Mouse (Mus musculus) lung, embryonic 15.5 days (tissue): ENCODE results near the gene Copz2. TPM values are rescaled to one million over a fixed set of nuclear protein-coding genes. Genes with fewer than 3 reads are reported as not detected.
A peak's percentile ranks its signal among the peaks of the same experiment; 100 is the strongest.

ENCODE experiments used
- ATAC-seq: fragments of 200-750 bp; cut with Nextera tagmentation; 2 replicates; pipeline ENCODE4 v1.8.0; 2017; ENCODE audit warnings: moderate number of reproducible peaks, borderline replicate concordance; ENCODE audit not compliant: low FRiP score, low TSS enrichment; ENCODE audit errors: extremely low read depth
- H3K27ac ChIP-seq: fragments of 300-500 bp; sonication (generic); 2 replicates; pipeline ENCODE4 v1.5.1; 2015; ENCODE audit warnings: moderate library complexity, mild to moderate bottlenecking, inconsistent platforms
- H3K27me3 ChIP-seq: fragments of 300-500 bp; sonication (generic); 2 replicates; pipeline ENCODE4 v1.6.1; 2015; ENCODE audit warnings: inconsistent platforms
- H3K36me3 ChIP-seq: fragments of 300-500 bp; sonication (generic); 2 replicates; pipeline ENCODE4 v1.6.1; 2015; ENCODE audit warnings: inconsistent platforms
- H3K4me1 ChIP-seq: fragments of 300-500 bp; sonication (generic); 2 replicates; pipeline ENCODE4 v1.6.1; 2015; ENCODE audit warnings: inconsistent platforms
- H3K4me2 ChIP-seq: fragments of 300-500 bp; sonication (generic); 2 replicates; pipeline ENCODE4 v1.6.1; 2015; ENCODE audit warnings: inconsistent platforms, mild to moderate bottlenecking, moderate library complexity
- H3K4me3 ChIP-seq: fragments of 300-500 bp; sonication (generic); 2 replicates; pipeline ENCODE4 v1.5.1; 2015; ENCODE audit warnings: mild to moderate bottlenecking, inconsistent platforms
- H3K9ac ChIP-seq: fragments of 300-500 bp; sonication (generic); 2 replicates; pipeline ENCODE4 v1.6.1; 2015; ENCODE audit warnings: inconsistent platforms
- H3K9me3 ChIP-seq: fragments of 300-500 bp; sonication (generic); 2 replicates; pipeline ENCODE4 v1.6.1; 2016; ENCODE audit warnings: inconsistent platforms
- WGBS: fragments of 180-500 bp; shearing (Covaris S2); methylation state at CpG from one replicate; pipeline ENCODE4 v1.1.7; 2015; 5-methylcytosine and 5-hydroxymethylcytosine counted together
- polyA plus RNA-seq: library from polyadenylated mRNA; unstranded; fragments of >200 nt; fragmentation: Nextera tagmentation; extraction: Ambion mirVana; gene quantifications from 2 replicates; pipeline ENCODE4 v1.2.1, GENCODE M21; 2015

The Copz2 gene
- polyA plus RNA-seq, 1 experiment from 2014 or later, result 134 TPM

- no peaks in the 10 kb centered on the region for H3K9me3 ChIP-seq
- no peaks in the 10 kb centered on the region for H3K36me3 ChIP-seq
- ATAC-seq, result no peak
- H3K27me3 ChIP-seq, result peaks cover 38% of the 10 kb centered on the region; the same call in 1 of the 2 replicates
- H3K4me2 ChIP-seq, result peak overlapping the region; percentile 14; the same call in 1 of the 2 replicates
- peaks cover 25% of the 10 kb centered on the region for H3K4me1 ChIP-seq
- H3K27ac ChIP-seq, result 0 out of 2 replicates have a peak overlapping the region, but pooled peaks have one; percentile 8
- peak overlapping the region; percentile 12; the same call in 1 of the 2 replicates for H3K9ac ChIP-seq
- WGBS, result 12% methylated on average over 24 of the region's 24 CpGs
- no peak overlapping the region for H3K4me3 ChIP-seq
Observed at GRCm38 (mm10) chr11:96872441-96873379, 23.0 kb downstream of the Copz2 start.

GRCm38 (mm10) chr11:96873601-96874140 is 24.0 kb downstream of the Copz2 start:
- Histone ChIP-seq H3K9ac (no peak overlapping the region), H3K27ac (no peak overlapping the region), H3K4me1 (peaks cover 25% of the 10 kb centered on the region), H3K36me3 (no peaks in the 10 kb centered on the region), H3K9me3 (no peaks in the 10 kb centered on the region), H3K4me3 (no peak overlapping the region), H3K27me3 (peaks cover 38% of the 10 kb centered on the region; the same call in 1 of the 2 replicates), H3K4me2 (no peak overlapping the region)
- ATAC-seq, result no peak
- 41% methylated on average over 11 of the region's 11 CpGs for WGBS

GRCm38 (mm10) chr11:96875270-96875669 is 25.6 kb downstream of the Copz2 start:
- peaks cover 38% of the 10 kb centered on the region; the same call in 1 of the 2 replicates for H3K27me3 ChIP-seq
- H3K4me2 ChIP-seq, result peak overlapping the region; percentile 83
- H3K36me3 ChIP-seq, result no peaks in the 10 kb centered on the region
- no peak overlapping the region for H3K9ac ChIP-seq
- H3K4me1 ChIP-seq, result peaks cover 28% of the 10 kb centered on the region
- ATAC-seq, result 0 out of 2 replicates have a peak, but pooled peaks have one; percentile 4
- 24% methylated on average over 4 of the region's 4 CpGs for WGBS
- no peak overlapping the region for H3K27ac ChIP-seq
- no peaks in the 10 kb centered on the region for H3K9me3 ChIP-seq
- peak overlapping the region; percentile 38 for H3K4me3 ChIP-seq

GRCm38 (mm10) chr11:96875745-96876144 is 26.1 kb downstream of the Copz2 start:
- no peaks in the 10 kb centered on the region for H3K9me3 ChIP-seq
- WGBS, result 1% methylated on average over 35 of the region's 35 CpGs
- peak; percentile 76; the same call in 1 of the 2 replicates for ATAC-seq
- H3K27ac ChIP-seq, result no peak overlapping the region
- H3K9ac ChIP-seq, result no peak overlapping the region
- peak overlapping the region; percentile 38 for H3K4me3 ChIP-seq
- no peaks in the 10 kb centered on the region for H3K36me3 ChIP-seq
- H3K4me2 ChIP-seq, result peak overlapping the region; percentile 83
- H3K27me3 ChIP-seq, result peaks cover 38% of the 10 kb centered on the region; the same call in 1 of the 2 replicates
- peaks cover 30% of the 10 kb centered on the region for H3K4me1 ChIP-seq

- 0 out of 2 replicates have a peak overlapping the region, but pooled peaks have one; percentile 6 for H3K27ac ChIP-seq
- peak overlapping the region; percentile 38 for H3K4me3 ChIP-seq
- peaks cover 30% of the 10 kb centered on the region for H3K4me1 ChIP-seq
- no peak for ATAC-seq
- no peak overlapping the region for H3K9ac ChIP-seq
- peak overlapping the region; percentile 83 for H3K4me2 ChIP-seq
- no peaks in the 10 kb centered on the region for H3K36me3 ChIP-seq
- H3K27me3 ChIP-seq, result peaks cover 38% of the 10 kb centered on the region; the same call in 1 of the 2 replicates
- no peaks in the 10 kb centered on the region for H3K9me3 ChIP-seq
- 6% methylated on average over 13 of the region's 13 CpGs for WGBS
Observed at GRCm38 (mm10) chr11:96876300-96877040, 26.8 kb downstream of the Copz2 start.

GRCm38 (mm10) chr11:96877071-96877470 is 27.4 kb downstream of the Copz2 start:
- 0 out of 2 replicates have a peak overlapping the region, but pooled peaks have one; percentile 6 for H3K27ac ChIP-seq
- H3K9ac ChIP-seq, result no peak overlapping the region
- H3K4me2 ChIP-seq, result no peak overlapping the region

GRCm38 (mm10) chr11:96878715-96879114 is 29.0 kb downstream of the Copz2 start:
- Histone ChIP-seq H3K9me3 (no peaks in the 10 kb centered on the region), H3K27me3 (peaks cover 35% of the 10 kb centered on the region; the same call in 1 of the 2 replicates), H3K4me2 (no peak overlapping the region), H3K4me1 (peaks cover 22% of the 10 kb centered on the region), H3K9ac (no peak overlapping the region), H3K4me3 (no peak overlapping the region), H3K36me3 (no peaks in the 10 kb centered on the region), H3K27ac (no peak overlapping the region)
- 33% methylated on average over 3 of the region's 3 CpGs for WGBS
- no peak for ATAC-seq

More at GRCm38 (mm10) chr11:96877071-96877470, 27.4 kb downstream of the Copz2 start:
- Histone ChIP-seq H3K9me3 (no peaks in the 10 kb centered on the region), H3K36me3 (no peaks in the 10 kb centered on the region), H3K4me1 (peaks cover 30% of the 10 kb centered on the region), H3K27me3 (peaks cover 38% of the 10 kb centered on the region; the same call in 1 of the 2 replicates), H3K4me3 (no peak overlapping the region)
- no peak for ATAC-seq
- 29% methylated on average over 4 of the region's 4 CpGs for WGBS

GRCm38 (mm10) chr11:96879359-96879758 is 29.7 kb downstream of the Copz2 start:
- H3K27ac ChIP-seq, result no peak overlapping the region
- H3K27me3 ChIP-seq, result peaks cover 28% of the 10 kb centered on the region; the same call in 1 of the 2 replicates
- 37% methylated on average over 7 of the region's 7 CpGs for WGBS
- no peak overlapping the region for H3K4me3 ChIP-seq
- H3K9ac ChIP-seq, result no peak overlapping the region
- H3K4me2 ChIP-seq, result no peak overlapping the region
- H3K9me3 ChIP-seq, result no peaks in the 10 kb centered on the region
- ATAC-seq, result no peak
- peaks cover 22% of the 10 kb centered on the region for H3K4me1 ChIP-seq
- no peaks in the 10 kb centered on the region for H3K36me3 ChIP-seq

GRCm38 (mm10) chr11:96880296-96880695 is 30.6 kb downstream of the Copz2 start:
- Histone ChIP-seq H3K36me3 (no peaks in the 10 kb centered on the region), H3K4me1 (peaks cover 17% of the 10 kb centered on the region), H3K4me2 (no peak overlapping the region), H3K4me3 (no peak overlapping the region), H3K9me3 (no peaks in the 10 kb centered on the region), H3K27ac (no peak overlapping the region), H3K27me3 (peaks cover 20% of the 10 kb centered on the region; the same call in 1 of the 2 replicates), H3K9ac (no peak overlapping the region)
- peak; percentile 49; the same call in 1 of the 2 replicates for ATAC-seq
- WGBS, result 36% methylated on average over 9 of the region's 9 CpGs

- no peak for ATAC-seq
- Histone ChIP-seq H3K4me1 (0 out of 2 replicates have a peak, but pooled peaks cover 3% of the 10 kb centered on the region), H3K9me3 (no peaks in the 10 kb centered on the region), H3K27ac (no peak overlapping the region), H3K36me3 (no peaks in the 10 kb centered on the region), H3K9ac (no peak overlapping the region), H3K4me2 (no peak overlapping the region), H3K4me3 (no peak overlapping the region), H3K27me3 (no peaks in the 10 kb centered on the region)
- 65% methylated on average over 5 of the region's 5 CpGs for WGBS
Observed at GRCm38 (mm10) chr11:96885901-96886340, 36.3 kb downstream of the Copz2 start.

- Histone ChIP-seq H3K36me3 (no peaks in the 10 kb centered on the region), H3K27ac (no peak overlapping the region), H3K9ac (no peak overlapping the region), H3K4me1 (0 out of 2 replicates have a peak, but pooled peaks cover 3% of the 10 kb centered on the region), H3K9me3 (no peaks in the 10 kb centered on the region), H3K4me2 (no peak overlapping the region), H3K4me3 (no peak overlapping the region), H3K27me3 (no peaks in the 10 kb centered on the region)
- ATAC-seq, result no peak
- WGBS, result 73% methylated on average over 8 of the region's 8 CpGs
Observed at GRCm38 (mm10) chr11:96886942-96887546, 37.4 kb downstream of the Copz2 start.
